ENCODE assay signal across 13 mouse cellular contexts in genomic region chr9:91352786-91353185, GRCm38 (mm10). TPM values are rescaled to one million over a fixed set of nuclear protein-coding genes. Genes with fewer than 3 reads are reported as not detected.
A peak's percentile ranks its signal among the peaks of the same experiment; 100 is the strongest.
DNase-seq lines count a peak whose midpoint lies in the region; ATAC-seq lines count a peak whose summit lies in the region.
"Had no signal": no experiment of that assay in that cellular context is flagged by ENCODE, and none has a peak within 500 bp of the region (broad histone marks: within the 10 kb centered on the region; RNA-seq: fewer than 3 reads in every experiment).

No protein-coding gene starts in this region.

- H3K9me3 ChIP-seq in forebrain, embryonic 10.5 days, result no peaks in the 10 kb centered on the region
- H3K9me3 ChIP-seq in limb, embryonic 10.5 days (replicated peaks), result no peaks in the 10 kb centered on the region
- no peaks in the 10 kb centered on the region for H3K9me3 ChIP-seq in neural tube, embryonic 15.5 days (replicated peaks)

- peaks cover 99% of the 10 kb centered on the region for H3K27me3 ChIP-seq in forebrain, embryonic 10.5 days (ENCODE audit: poor library complexity, severe bottlenecking)
- H3K27me3 ChIP-seq in limb, embryonic 10.5 days (ENCODE audit: low read depth, poor library complexity, severe bottlenecking), result peaks cover 100% of the 10 kb centered on the region
- H3K27me3 ChIP-seq in neural tube, embryonic 15.5 days (replicated peaks), result peaks cover 27% of the 10 kb centered on the region

- H3K4me2 ChIP-seq in neural tube, embryonic 15.5 days, result peak overlapping the region; percentile 59

- intact Hi-C loops in left cerebral cortex, postnatal 4 days (cut with DNase I), result no loop called here

- peak; percentile 68 for DNase-seq in left cerebral cortex, postnatal 4 days
- no peak for DNase-seq in left cerebral cortex, adult 8-10 months (ENCODE audit: low spot score in 2 of 2)
- DNase-seq in forebrain, embryonic 10.5 days (ENCODE audit: extremely low spot score, low spot score), result peak; percentile 67
- peak; percentile 57 for DNase-seq in limb, embryonic 10.5 days (ENCODE audit: low spot score)
- no peak for DNase-seq in kidney, adult 8-10 months
- no peak for DNase-seq in c-Kit-positive CD71-positive TER-119-positive erythroid progenitor cells, embryonic 14.5 days (ENCODE audit: low spot score)
- DNase-seq: heart, adult 11 months had no signal

- peak overlapping the region; percentile 91 for H3K27ac ChIP-seq in forebrain, embryonic 10.5 days
- H3K27ac ChIP-seq in limb, embryonic 10.5 days, result no peak overlapping the region
- peak overlapping the region; percentile 75 for H3K27ac ChIP-seq in neural tube, embryonic 15.5 days (replicated peaks)

- peaks cover 67% of the 10 kb centered on the region for H3K4me1 ChIP-seq in forebrain, embryonic 10.5 days
- peaks cover 18% of the 10 kb centered on the region for H3K4me1 ChIP-seq in limb, embryonic 10.5 days
- H3K4me1 ChIP-seq in neural tube, embryonic 15.5 days, result peaks cover 18% of the 10 kb centered on the region

- H3K36me3 ChIP-seq in forebrain, embryonic 10.5 days (replicated peaks), result no peaks in the 10 kb centered on the region
- H3K36me3 ChIP-seq in limb, embryonic 10.5 days, result no peaks in the 10 kb centered on the region
- no peaks in the 10 kb centered on the region for H3K36me3 ChIP-seq in neural tube, embryonic 15.5 days

- no peak overlapping the region for H3K9ac ChIP-seq in neural tube, embryonic 15.5 days (replicated peaks)

- no peak for ATAC-seq in neural tube, embryonic 15.5 days (ENCODE audit: low FRiP score)
- ATAC-seq in megakaryocyte progenitor cell, adult 5-6 weeks (replicated peaks; ENCODE audit: poor library complexity), result no peak

- H3K4me3 ChIP-seq in forebrain, embryonic 10.5 days, result peak overlapping the region; percentile 85
- H3K4me3 ChIP-seq in limb, embryonic 10.5 days, result no peak overlapping the region
- H3K4me3 ChIP-seq in neural tube, embryonic 15.5 days (replicated peaks), result no peak overlapping the region
- H3K4me3 ChIP-seq: erythroblast, embryonic 14.5 days had no signal

- under 1% methylated on average over 15 of the region's 15 CpGs for WGBS in forebrain, embryonic 10.5 days
- under 1% methylated on average over 15 of the region's 15 CpGs for WGBS in limb, embryonic 10.5 days
- 4% methylated on average over 15 of the region's 15 CpGs for WGBS in neural tube, embryonic 15.5 days

RNA-seq across cellular contexts. Expression of gene Zic4, which starts 9.4 kb away (rescaled TPM):
- 1 to 10 TPM; 9.4 to 10.0 TPM for total RNA-seq in left cerebral cortex, postnatal 4 days (2021)
- total RNA-seq in left cerebral cortex, adult 8-10 months (2022), result 1 to 10 TPM; 3.2 to 8.1 (median 5.6) TPM
- polyA plus RNA-seq in forebrain, embryonic 10.5 days (2016; fragmentation: Nextera tagmentation; extraction: Ambion mirVana), result 24.8 and 41.8 TPM in 2 replicates
- 0.05 and 0.24 TPM in 2 replicates for polyA plus RNA-seq in limb, embryonic 10.5 days (2016; fragmentation: Nextera tagmentation; extraction: Ambion mirVana)
- polyA plus RNA-seq in neural tube, embryonic 15.5 days (2015; fragmentation: Nextera tagmentation; extraction: Ambion mirVana), result 28.3 and 44.9 TPM in 2 replicates
- not detected in 2 replicates for total RNA-seq in megakaryocyte progenitor cell, adult 5-6 weeks (2015)
- not detected in 2 replicates for total RNA-seq in megakaryocyte progenitor cell, adult 5-6 weeks (2017)
- polyA plus RNA-seq: intestine, embryonic 14.5 days; lung, embryonic 16.5 days; stomach, embryonic 14.5 days had no signal

RNA-seq across cellular contexts. Expression of gene Zic1, which starts 12.8 kb away (rescaled TPM):
- 10 to 100 TPM; 21.4 to 28.8 TPM for total RNA-seq in left cerebral cortex, postnatal 4 days (2021)
- total RNA-seq in left cerebral cortex, adult 8-10 months (2022), result 10 to 100 TPM; 13.6 to 36.2 (median 24.1) TPM
- 6.2 and 8.9 TPM in 2 replicates for polyA plus RNA-seq in forebrain, embryonic 10.5 days (2016; fragmentation: Nextera tagmentation; extraction: Ambion mirVana)
- polyA plus RNA-seq in limb, embryonic 10.5 days (2016; fragmentation: Nextera tagmentation; extraction: Ambion mirVana), result 0.05 and 0.06 TPM in 2 replicates
- 9.7 and 13.2 TPM in 2 replicates for polyA plus RNA-seq in neural tube, embryonic 15.5 days (2015; fragmentation: Nextera tagmentation; extraction: Ambion mirVana)
- not detected in 2 replicates for total RNA-seq in megakaryocyte progenitor cell, adult 5-6 weeks (2015)
- total RNA-seq in megakaryocyte progenitor cell, adult 5-6 weeks (2017), result not detected in 2 replicates
- polyA plus RNA-seq: erythroblast, embryonic 14.5 days; intestine, embryonic 14.5 days; lung, embryonic 16.5 days; stomach, embryonic 14.5 days had no signal

Comparison
In these comparisons a context has a peak if more than half of its experiments do, and no peak if none do; other contexts are left out.
1. DNase-seq: peak in left cerebral cortex, postnatal 4 days (single experiment), forebrain, embryonic 10.5 days (single experiment) and limb, embryonic 10.5 days (single experiment); none in left cerebral cortex, adult 8-10 months (0 of 2), kidney, adult 8-10 months (0 of 2) and c-Kit-positive CD71-positive TER-119-positive erythroid progenitor cells, embryonic 14.5 days (single experiment).
2. RNA of gene Zic4, which starts 9.4 kb away (total RNA-seq): 9.4 to 10.0 TPM in left cerebral cortex, postnatal 4 days and 3.2 to 8.1 TPM in left cerebral cortex, adult 8-10 months; not detected in megakaryocyte progenitor cell, adult 5-6 weeks; every median in the first group is over 4 times any median in the second.
3. RNA of gene Zic1, which starts 12.8 kb away (total RNA-seq): 21.4 to 28.8 TPM in left cerebral cortex, postnatal 4 days and 13.6 to 36.2 TPM in left cerebral cortex, adult 8-10 months; not detected in megakaryocyte progenitor cell, adult 5-6 weeks; every median in the first group is over 10 times any median in the second.